Mouse (Mus musculus): ENCODE results near the gene Krt7. TPM values are rescaled to one million over a fixed set of nuclear protein-coding genes. Genes with fewer than 3 reads are reported as not detected.

Krt7 gene
- total RNA-seq (2021), result not detected
- long read RNA-seq, result 0 reads

GRCm38 (mm10) chr15:101410775-101411174 lies at the start of gene Krt7:
Gene Krt7 (plus strand): TSS chr15:101411043.
- no peak for DNase-seq (ENCODE audit: low spot score in 2 of 2)

GRCm38 (mm10) chr15:101362393-101363010 lies 48.3 kb upstream of the Krt7 start:
- DNase-seq (ENCODE audit: low spot score in 2 of 2), result no peak

- DNase-seq (ENCODE audit: low spot score in 2 of 2), result no peak
Observed at GRCm38 (mm10) chr15:101363933-101364332, 46.9 kb upstream of the Krt7 start.

- DNase-seq (ENCODE audit: low spot score in 2 of 2), result no peak
Observed at GRCm38 (mm10) chr15:101364425-101364824, 46.4 kb upstream of the Krt7 start.

- DNase-seq (ENCODE audit: low spot score in 2 of 2), result no peak
Observed at GRCm38 (mm10) chr15:101364891-101365671, 45.8 kb upstream of the Krt7 start.

- DNase-seq (ENCODE audit: low spot score in 2 of 2), result no peak
Observed at GRCm38 (mm10) chr15:101365721-101366120, 45.1 kb upstream of the Krt7 start.

- no peak for DNase-seq (ENCODE audit: low spot score in 2 of 2)
Observed at GRCm38 (mm10) chr15:101366482-101366881, 44.4 kb upstream of the Krt7 start.

- DNase-seq (ENCODE audit: low spot score in 2 of 2), result no peak
Observed at GRCm38 (mm10) chr15:101366926-101367325, 43.9 kb upstream of the Krt7 start.

- no peak for DNase-seq (ENCODE audit: low spot score in 2 of 2)
Observed at GRCm38 (mm10) chr15:101367497-101367896, 43.3 kb upstream of the Krt7 start.

GRCm38 (mm10) chr15:101368015-101368414 lies 42.8 kb upstream of the Krt7 start:
- DNase-seq (ENCODE audit: low spot score in 2 of 2), result no peak

GRCm38 (mm10) chr15:101368502-101369381 lies 42.1 kb upstream of the Krt7 start:
- no peak for DNase-seq (ENCODE audit: low spot score in 2 of 2)

GRCm38 (mm10) chr15:101369382-101370100 lies 41.3 kb upstream of the Krt7 start:
- no peak for DNase-seq (ENCODE audit: low spot score in 2 of 2)

- DNase-seq (ENCODE audit: low spot score in 2 of 2), result no peak
Observed at GRCm38 (mm10) chr15:101370101-101370911, 40.5 kb upstream of the Krt7 start, which contains the start of gene Krt80. Gene Krt80 (minus strand): TSS chr15:101370162.

- no peak for DNase-seq (ENCODE audit: low spot score in 2 of 2)
Observed at GRCm38 (mm10) chr15:101371141-101371985, 39.5 kb upstream of the Krt7 start.

GRCm38 (mm10) chr15:101372131-101372977 lies 38.5 kb upstream of the Krt7 start:
- DNase-seq (ENCODE audit: low spot score in 2 of 2), result no peak

- peak in 1 of 2 experiments; percentile 19 for DNase-seq (ENCODE audit: low spot score in 2 of 2)
Observed at GRCm38 (mm10) chr15:101373286-101373898, 37.5 kb upstream of the Krt7 start.

- DNase-seq (ENCODE audit: low spot score in 2 of 2), result peak in 1 of 2 experiments; percentile 19
Observed at GRCm38 (mm10) chr15:101374879-101375278, 36.0 kb upstream of the Krt7 start.
